Mouse (Mus musculus) stomach, postnatal 0 days (tissue): ENCODE results near the gene Adgrb2.

Experiments
- CTCF ChIP-seq: IDR thresholded peaks from 2 replicates; pipeline ENCODE4 v1.5.1; 2016; ENCODE audit warnings: antibody characterized with exemption, low read depth, mild to moderate bottlenecking, moderate library complexity
- EP300 ChIP-seq: optimal IDR thresholded peaks from 2 replicates; pipeline ENCODE3; 2016; ENCODE audit warnings: antibody characterized with exemption

DNA sequence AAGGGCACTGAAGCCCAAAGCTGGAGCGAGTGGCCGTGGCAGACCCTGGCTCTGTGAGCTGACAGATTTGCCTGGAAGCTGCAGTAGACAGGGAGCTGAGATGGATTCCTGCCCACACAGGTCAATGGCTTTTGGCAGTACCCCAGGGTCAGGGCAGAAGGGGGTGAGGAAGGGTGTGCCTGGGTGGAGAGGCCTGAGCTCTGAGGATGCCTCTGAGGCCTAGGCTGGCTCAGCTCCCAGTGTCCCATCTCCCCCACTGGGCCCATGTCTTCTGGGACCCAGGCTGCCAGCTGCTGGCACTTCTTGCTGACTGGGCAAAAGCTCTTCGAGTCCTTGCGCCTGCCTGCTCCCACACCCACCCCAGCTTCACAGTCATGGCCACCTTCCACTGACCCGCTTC is 8.5 kb downstream of the Adgrb2 start:
- TF ChIP-seq EP300 (no peak), CTCF (no peak)
